Mouse (Mus musculus): ENCODE results near the gene Ski.

- TF ChIP-seq POLR2A (IDR thresholded peaks at IDR 0.05; ENCODE audit: extremely low read depth, insufficient read depth, low read length) (no peak), CTCF (IDR thresholded peaks at IDR 0.05; ENCODE audit: low read depth, low read length) (no peak)
Measured at GRCm38 (mm10) chr4:155146107-155146823, 76.1 kb downstream of the Ski start.
